Mouse (Mus musculus): Measurements from ENCODE around the gene Fam155a. TPM values are rescaled to one million over a fixed set of nuclear protein-coding genes. Genes with fewer than 3 reads are reported as not detected.

Fam155a gene
- polyA plus RNA-seq, 1 experiment from 2014 or later = 0.60 TPM

- no peak overlapping the region for H3K9ac ChIP-seq
- no peaks in the 10 kb centered on the region for H3K27me3 ChIP-seq
- H3K4me3 ChIP-seq (replicated peaks) = no peak overlapping the region
- no peaks in the 10 kb centered on the region for H3K36me3 ChIP-seq
- H3K9me3 ChIP-seq (replicated peaks) = no peaks in the 10 kb centered on the region
- WGBS = 55% methylated on average over 4 of the region's 4 CpGs
- no peak for ATAC-seq (replicated peaks; ENCODE audit: low FRiP score)
- no peak overlapping the region for H3K27ac ChIP-seq
- no peaks in the 10 kb centered on the region for H3K4me1 ChIP-seq
- H3K4me2 ChIP-seq = no peak overlapping the region
These were observed 309.9 kb downstream of the Fam155a start for GRCm38 (mm10) chr8:9461111-9461510.

- H3K4me1 ChIP-seq = no peaks in the 10 kb centered on the region
- 87% methylated on average over 2 of the region's 2 CpGs for WGBS
- H3K27ac ChIP-seq = no peak overlapping the region
- no peaks in the 10 kb centered on the region for H3K27me3 ChIP-seq
- H3K9ac ChIP-seq = no peak overlapping the region
- no peaks in the 10 kb centered on the region for H3K36me3 ChIP-seq
- ATAC-seq (replicated peaks; ENCODE audit: low FRiP score) = no peak
- no peak overlapping the region for H3K4me3 ChIP-seq (replicated peaks)
- no peaks in the 10 kb centered on the region for H3K9me3 ChIP-seq (replicated peaks)
- no peak overlapping the region for H3K4me2 ChIP-seq
These were observed 310.3 kb downstream of the Fam155a start for GRCm38 (mm10) chr8:9460707-9461106.

- no peak overlapping the region for H3K9ac ChIP-seq
- H3K27ac ChIP-seq = no peak overlapping the region
- no peaks in the 10 kb centered on the region for H3K36me3 ChIP-seq
- no peaks in the 10 kb centered on the region for H3K27me3 ChIP-seq
- H3K4me1 ChIP-seq = no peaks in the 10 kb centered on the region
- H3K4me2 ChIP-seq = no peak overlapping the region
- H3K4me3 ChIP-seq (replicated peaks) = no peak overlapping the region
- no peaks in the 10 kb centered on the region for H3K9me3 ChIP-seq (replicated peaks)
- WGBS = 28% methylated on average over 11 of the region's 11 CpGs
- no peak for ATAC-seq (replicated peaks; ENCODE audit: low FRiP score)
These were observed 312.3 kb downstream of the Fam155a start for GRCm38 (mm10) chr8:9458614-9459013.

- Histone ChIP-seq H3K4me2 (no peak overlapping the region), H3K9ac (no peak overlapping the region), H3K27ac (no peak overlapping the region), H3K36me3 (no peaks in the 10 kb centered on the region), H3K9me3 (replicated peaks) (no peaks in the 10 kb centered on the region), H3K4me3 (replicated peaks) (no peak overlapping the region), H3K27me3 (no peaks in the 10 kb centered on the region), H3K4me1 (no peaks in the 10 kb centered on the region)
- WGBS = 52% methylated on average over 4 of the region's 4 CpGs
- no peak for ATAC-seq (replicated peaks; ENCODE audit: low FRiP score)
These were observed 315.8 kb downstream of the Fam155a start for GRCm38 (mm10) chr8:9455138-9455537.

GRCm38 (mm10) chr8:9453742-9454141, 317.2 kb downstream of the Fam155a start:
- Histone ChIP-seq H3K27ac (no peak overlapping the region), H3K4me2 (no peak overlapping the region), H3K9ac (no peak overlapping the region), H3K4me3 (replicated peaks) (no peak overlapping the region), H3K27me3 (no peaks in the 10 kb centered on the region), H3K4me1 (no peaks in the 10 kb centered on the region), H3K36me3 (no peaks in the 10 kb centered on the region), H3K9me3 (replicated peaks) (no peaks in the 10 kb centered on the region)
- 87% methylated on average over 5 of the region's 5 CpGs for WGBS
- no peak for ATAC-seq (replicated peaks; ENCODE audit: low FRiP score)

- Histone ChIP-seq H3K4me1 (no peaks in the 10 kb centered on the region), H3K4me3 (replicated peaks) (no peak overlapping the region), H3K9me3 (replicated peaks) (no peaks in the 10 kb centered on the region), H3K27ac (no peak overlapping the region), H3K36me3 (no peaks in the 10 kb centered on the region), H3K27me3 (no peaks in the 10 kb centered on the region), H3K9ac (no peak overlapping the region), H3K4me2 (no peak overlapping the region)
- WGBS = 70% methylated on average over 4 of the region's 4 CpGs
- ATAC-seq (replicated peaks; ENCODE audit: low FRiP score) = no peak
These were observed 319.4 kb downstream of the Fam155a start for GRCm38 (mm10) chr8:9451543-9451942.

- Histone ChIP-seq H3K4me3 (replicated peaks) (no peak overlapping the region), H3K27me3 (no peaks in the 10 kb centered on the region), H3K9me3 (replicated peaks) (no peaks in the 10 kb centered on the region), H3K36me3 (no peaks in the 10 kb centered on the region), H3K27ac (no peak overlapping the region), H3K4me2 (no peak overlapping the region), H3K4me1 (no peaks in the 10 kb centered on the region), H3K9ac (no peak overlapping the region)
- ATAC-seq (replicated peaks; ENCODE audit: low FRiP score) = no peak
- whole genome bisulfite sequencing = 72% methylated on average over 7 of the region's 7 CpGs
These were observed 322.3 kb downstream of the Fam155a start for GRCm38 (mm10) chr8:9448613-9449012.

GRCm38 (mm10) chr8:9437822-9438221, 333.1 kb downstream of the Fam155a start:
- no peak for ATAC-seq (replicated peaks; ENCODE audit: low FRiP score)

GRCm38 (mm10) chr8:9435501-9435900, 335.5 kb downstream of the Fam155a start:
- Histone ChIP-seq H3K36me3 (no peaks in the 10 kb centered on the region), H3K27me3 (no peaks in the 10 kb centered on the region), H3K4me1 (no peaks in the 10 kb centered on the region), H3K9ac (no peak overlapping the region), H3K4me3 (replicated peaks) (no peak overlapping the region), H3K9me3 (replicated peaks) (no peaks in the 10 kb centered on the region), H3K4me2 (no peak overlapping the region), H3K27ac (no peak overlapping the region)
- WGBS = 39% methylated on average over 10 of the region's 10 CpGs
- no peak for ATAC-seq (replicated peaks; ENCODE audit: low FRiP score)

More at GRCm38 (mm10) chr8:9437822-9438221, 333.1 kb downstream of the Fam155a start:
- Histone ChIP-seq H3K27ac (no peak overlapping the region), H3K4me1 (no peaks in the 10 kb centered on the region), H3K9me3 (replicated peaks) (no peaks in the 10 kb centered on the region), H3K9ac (no peak overlapping the region), H3K4me2 (no peak overlapping the region), H3K4me3 (replicated peaks) (no peak overlapping the region), H3K36me3 (no peaks in the 10 kb centered on the region), H3K27me3 (no peaks in the 10 kb centered on the region)
- WGBS = 82% methylated on average over 4 of the region's 4 CpGs

- Histone ChIP-seq H3K36me3 (no peaks in the 10 kb centered on the region), H3K4me2 (no peak overlapping the region), H3K27ac (no peak overlapping the region), H3K4me1 (no peaks in the 10 kb centered on the region), H3K27me3 (no peaks in the 10 kb centered on the region), H3K9ac (no peak overlapping the region), H3K9me3 (replicated peaks) (no peaks in the 10 kb centered on the region), H3K4me3 (replicated peaks) (no peak overlapping the region)
- ATAC-seq (replicated peaks; ENCODE audit: low FRiP score) = no peak
- 78% methylated on average over 11 of the region's 11 CpGs for WGBS
These were observed 338.2 kb downstream of the Fam155a start for GRCm38 (mm10) chr8:9432635-9433372.

GRCm38 (mm10) chr8:9428846-9429245, 342.1 kb downstream of the Fam155a start:
- H3K4me2 ChIP-seq = no peak overlapping the region
- no peak overlapping the region for H3K9ac ChIP-seq
- 56% methylated on average over 4 of the region's 4 CpGs for WGBS
- no peak overlapping the region for H3K4me3 ChIP-seq (replicated peaks)
- no peaks in the 10 kb centered on the region for H3K4me1 ChIP-seq
- H3K27ac ChIP-seq = no peak overlapping the region
- no peaks in the 10 kb centered on the region for H3K9me3 ChIP-seq (replicated peaks)
- ATAC-seq (replicated peaks; ENCODE audit: low FRiP score) = no peak
- no peaks in the 10 kb centered on the region for H3K36me3 ChIP-seq
- no peaks in the 10 kb centered on the region for H3K27me3 ChIP-seq

GRCm38 (mm10) chr8:9424069-9424468, 346.9 kb downstream of the Fam155a start:
- no peak for ATAC-seq (replicated peaks; ENCODE audit: low FRiP score)
- WGBS = 73% methylated on average over 2 of the region's 2 CpGs
- no peak overlapping the region for H3K4me2 ChIP-seq
- no peak overlapping the region for H3K9ac ChIP-seq
- H3K27ac ChIP-seq = no peak overlapping the region
- no peaks in the 10 kb centered on the region for H3K36me3 ChIP-seq
- no peak overlapping the region for H3K4me3 ChIP-seq (replicated peaks)
- no peaks in the 10 kb centered on the region for H3K4me1 ChIP-seq
- no peaks in the 10 kb centered on the region for H3K9me3 ChIP-seq (replicated peaks)
- H3K27me3 ChIP-seq = no peaks in the 10 kb centered on the region

GRCm38 (mm10) chr8:9423590-9423989, 347.4 kb downstream of the Fam155a start:
- Histone ChIP-seq H3K27me3 (no peaks in the 10 kb centered on the region), H3K9me3 (replicated peaks) (no peaks in the 10 kb centered on the region), H3K4me3 (replicated peaks) (no peak overlapping the region), H3K9ac (no peak overlapping the region), H3K4me2 (no peak overlapping the region), H3K4me1 (no peaks in the 10 kb centered on the region), H3K36me3 (no peaks in the 10 kb centered on the region), H3K27ac (no peak overlapping the region)
- 42% methylated on average over 5 of the region's 5 CpGs for WGBS
- no peak for ATAC-seq (replicated peaks; ENCODE audit: low FRiP score)

Data from kidney, embryonic 15.5 days (tissue).